In genomic region chr10:128275374-128275773, GRCm38 (mm10) we compare ENCODE assay signal across 22 mouse cellular contexts. TPM values are rescaled to one million over a fixed set of nuclear protein-coding genes. Genes with fewer than 3 reads are reported as not detected.
"Had no signal": no experiment of that assay in that cellular context is flagged by ENCODE, and none has a peak within 500 bp of the region (broad histone marks: within the 10 kb centered on the region; RNA-seq: fewer than 3 reads in every experiment).

No protein-coding gene starts in this region.

RNA-seq across cellular contexts. Expression of gene Apof, which starts 6.9 kb away (rescaled TPM):
- polyA plus RNA-seq: limb, embryonic 10.5 days; limb, embryonic 11.5 days; limb, embryonic 12.5 days; limb, embryonic 13.5 days; lung, embryonic 14.5 days; midbrain, embryonic 10.5 days; midbrain, embryonic 11.5 days; midbrain, embryonic 12.5 days; midbrain, embryonic 13.5 days; midbrain, embryonic 14.5 days; midbrain, embryonic 15.5 days; midbrain, embryonic 16.5 days; myocyte; neural tube, embryonic 11.5 days; neural tube, embryonic 12.5 days had no signal

RNA-seq across cellular contexts. Expression of gene Apon, which starts 21.5 kb away (rescaled TPM):
- polyA plus RNA-seq: macrophage; midbrain, embryonic 14.5 days; midbrain, embryonic 15.5 days; midbrain, embryonic 16.5 days; midbrain, postnatal 0 days had no signal

RNA-seq across cellular contexts. Expression of gene Il23a, which starts 23.2 kb away (rescaled TPM):
- polyA plus RNA-seq: limb, embryonic 10.5 days; limb, embryonic 11.5 days; liver, adult 2 months; liver, embryonic 12.5 days; liver, embryonic 13.5 days; liver, embryonic 15.5 days; liver, postnatal 0 days; midbrain, embryonic 10.5 days; midbrain, embryonic 11.5 days; midbrain, embryonic 12.5 days; midbrain, embryonic 14.5 days; midbrain, embryonic 15.5 days; midbrain, postnatal 0 days; neural tube, embryonic 11.5 days had no signal
